ENCODE assay signal across 8 mouse cellular contexts in genomic region chr3:117438473-117439114, GRCm38 (mm10).
DNase-seq lines count a peak whose midpoint lies in the region; ATAC-seq lines count a peak whose summit lies in the region.

No protein-coding gene starts in this region.

- no peak overlapping the region for H3K4me3 ChIP-seq in intestine, embryonic 14.5 days (ENCODE audit: low read depth, low read length)

- WGBS in intestine, embryonic 14.5 days = 19% methylated on average over 11 of the region's 11 CpGs

- no peaks in the 10 kb centered on the region for H3K4me1 ChIP-seq in intestine, embryonic 14.5 days (replicated peaks; ENCODE audit: control insufficient read depth, insufficient read depth, low read length)

- no peaks in the 10 kb centered on the region for H3K36me3 ChIP-seq in intestine, embryonic 14.5 days (ENCODE audit: control insufficient read depth, insufficient read depth, low read length)

- no peak overlapping the region for H3K4me2 ChIP-seq in intestine, embryonic 14.5 days (ENCODE audit: low read length)

- H3K9ac ChIP-seq in intestine, embryonic 14.5 days (ENCODE audit: low read length) = no peak overlapping the region

- H3K9me3 ChIP-seq in intestine, embryonic 14.5 days (ENCODE audit: control insufficient read depth, low read length) = no peaks in the 10 kb centered on the region

- H3K27me3 ChIP-seq in intestine, embryonic 14.5 days (replicated peaks; ENCODE audit: control insufficient read depth, insufficient read depth, low read length) = no peaks in the 10 kb centered on the region

- no peak overlapping the region for H3K27ac ChIP-seq in intestine, embryonic 14.5 days (ENCODE audit: low read depth)

- no peak for ATAC-seq in CD4-positive, CD25-positive, alpha-beta regulatory T cell, adult 4 months
- no peak; the same call in 1 of the 2 replicates for ATAC-seq in intestine, embryonic 14.5 days (replicated peaks; ENCODE audit: low FRiP score, low TSS enrichment, low read depth)
- peak; percentile 95 for ATAC-seq in megakaryocyte-erythroid progenitor cell, adult 5-6 weeks (replicated peaks; ENCODE audit: low FRiP score, low TSS enrichment, poor library complexity, severe bottlenecking)

- DNase-seq in CD4-positive, CD25-positive, alpha-beta regulatory T cell, adult 2 months (ENCODE audit: low read depth, low spot score) = peak; percentile 13
- DNase-seq in cerebellum, postnatal 4 days (ENCODE audit: low spot score in 2 of 2) = peak; percentile 77 to 89
- DNase-seq in gastrocnemius, adult 18-20 months (ENCODE audit: low spot score) = peak; percentile 15
- DNase-seq in intestine, embryonic 14.5 days (ENCODE audit: low spot score) = peak; percentile 90
- peak; percentile 73 to 86 for DNase-seq in left cerebral cortex, adult 18-20 months (ENCODE audit: low spot score in 2 of 2)
- DNase-seq in right cerebral cortex, postnatal 14 days = peak; percentile 86

Comparison
In these comparisons a context has a peak if more than half of its experiments do, and no peak if none do; other contexts are left out.
1. DNase-seq: peak in every context shown above with its lines; median percentile 90 in intestine, embryonic 14.5 days; 86 in right cerebral cortex, postnatal 14 days; 83 in cerebellum, postnatal 4 days; 80 in left cerebral cortex, adult 18-20 months; 15 in gastrocnemius, adult 18-20 months; 13 in CD4-positive, CD25-positive, alpha-beta regulatory T cell, adult 2 months.